Mouse (Mus musculus) limb, embryonic 14.5 days (tissue): ENCODE data around the gene Gm10840. TPM values are rescaled to one million over a fixed set of nuclear protein-coding genes. Genes with fewer than 3 reads are reported as not detected.

Experiments
- ATAC-seq: fragments of 200-750 bp; cut with Nextera tagmentation; 2 replicates; pipeline ENCODE4 v1.8.0; 2017; ENCODE audit warnings: low read depth, moderate number of reproducible peaks, moderate TSS enrichment; ENCODE audit not compliant: low FRiP score
- DNase-seq: peaks from one replicate; pipeline ENCODE4 v3.0.0-alpha.2; 2015; ENCODE audit warnings: low spot score
- H3K27ac ChIP-seq: fragments of 300-500 bp; sonication (generic); replicated peaks from 2 replicates; pipeline ENCODE4 v1.5.1; 2014; ENCODE audit warnings: low read depth, mild to moderate bottlenecking, low read length, moderate library complexity, mixed read lengths
- H3K27me3 ChIP-seq: fragments of 300-500 bp; sonication (generic); 2 replicates; pipeline ENCODE4 v1.6.1; 2014; ENCODE audit warnings: low read length, mixed read lengths; ENCODE audit not compliant: control insufficient read depth, insufficient read depth
- H3K36me3 ChIP-seq: fragments of 300-500 bp; sonication (generic); 2 replicates; pipeline ENCODE4 v1.6.1; 2014; ENCODE audit warnings: mild to moderate bottlenecking, low read length, moderate library complexity, mixed read lengths; ENCODE audit not compliant: control insufficient read depth, insufficient read depth
- H3K4me1 ChIP-seq: fragments of 300-500 bp; sonication (generic); 2 replicates; pipeline ENCODE4 v1.6.1; 2014; ENCODE audit warnings: antibody characterized with exemption, low read length, mixed read lengths; ENCODE audit not compliant: control insufficient read depth, insufficient read depth
- H3K4me2 ChIP-seq: fragments of 300-500 bp; sonication (generic); replicated peaks from 2 replicates; pipeline ENCODE4 v1.6.1; 2014; ENCODE audit warnings: low read depth, mild to moderate bottlenecking, low read length, moderate library complexity; ENCODE audit not compliant: severe bottlenecking
- H3K4me3 ChIP-seq: fragments of 300-500 bp; sonication (generic); replicated peaks from 2 replicates; pipeline ENCODE4 v1.5.1; 2014; ENCODE audit warnings: low read length
- H3K9ac ChIP-seq: fragments of 300-500 bp; sonication (generic); 2 replicates; pipeline ENCODE4 v1.6.1; 2014; ENCODE audit warnings: mild to moderate bottlenecking, low read depth, low read length, moderate library complexity; ENCODE audit not compliant: severe bottlenecking
- H3K9me3 ChIP-seq: fragments of 300-500 bp; sonication (generic); 2 replicates; pipeline ENCODE4 v1.6.1; 2016; ENCODE audit warnings: low read length; ENCODE audit not compliant: control insufficient read depth
- POLR2A ChIP-seq: fragments of 200-500 bp; IDR thresholded peaks from 2 replicates; pipeline ENCODE4 v1.8.0; 2012; ENCODE audit warnings: inconsistent platforms, mild to moderate bottlenecking, moderate library complexity, borderline replicate concordance; ENCODE audit not compliant: insufficient read depth, insufficient read length; ENCODE audit errors: extremely low read depth
- WGBS: fragments of 180-500 bp; shearing (Covaris S2); extraction: QIAGEN DNeasy Blood & Tissue Kit; methylation state at CpG from one replicate; pipeline ENCODE4 v1.1.7; 2014; 5-methylcytosine and 5-hydroxymethylcytosine counted together
- polyA plus RNA-seq, 2 experiments: library from polyadenylated mRNA; depleted of rRNA in 1 of 2; stranded (reverse) in 1 of 2; unstranded in 1 of 2; fragments of >200 nt; fragmentation: Nextera tagmentation in 1 of 2; extraction: Ambion mirVana in 1 of 2; gene quantifications; 2 replicates each; pipeline versions ENCODE4 v1.2.1 to v1.2.3; 2012 to 2014

Gene Gm10840
- polyA plus RNA-seq, 2 experiments, result not detected

DNA sequence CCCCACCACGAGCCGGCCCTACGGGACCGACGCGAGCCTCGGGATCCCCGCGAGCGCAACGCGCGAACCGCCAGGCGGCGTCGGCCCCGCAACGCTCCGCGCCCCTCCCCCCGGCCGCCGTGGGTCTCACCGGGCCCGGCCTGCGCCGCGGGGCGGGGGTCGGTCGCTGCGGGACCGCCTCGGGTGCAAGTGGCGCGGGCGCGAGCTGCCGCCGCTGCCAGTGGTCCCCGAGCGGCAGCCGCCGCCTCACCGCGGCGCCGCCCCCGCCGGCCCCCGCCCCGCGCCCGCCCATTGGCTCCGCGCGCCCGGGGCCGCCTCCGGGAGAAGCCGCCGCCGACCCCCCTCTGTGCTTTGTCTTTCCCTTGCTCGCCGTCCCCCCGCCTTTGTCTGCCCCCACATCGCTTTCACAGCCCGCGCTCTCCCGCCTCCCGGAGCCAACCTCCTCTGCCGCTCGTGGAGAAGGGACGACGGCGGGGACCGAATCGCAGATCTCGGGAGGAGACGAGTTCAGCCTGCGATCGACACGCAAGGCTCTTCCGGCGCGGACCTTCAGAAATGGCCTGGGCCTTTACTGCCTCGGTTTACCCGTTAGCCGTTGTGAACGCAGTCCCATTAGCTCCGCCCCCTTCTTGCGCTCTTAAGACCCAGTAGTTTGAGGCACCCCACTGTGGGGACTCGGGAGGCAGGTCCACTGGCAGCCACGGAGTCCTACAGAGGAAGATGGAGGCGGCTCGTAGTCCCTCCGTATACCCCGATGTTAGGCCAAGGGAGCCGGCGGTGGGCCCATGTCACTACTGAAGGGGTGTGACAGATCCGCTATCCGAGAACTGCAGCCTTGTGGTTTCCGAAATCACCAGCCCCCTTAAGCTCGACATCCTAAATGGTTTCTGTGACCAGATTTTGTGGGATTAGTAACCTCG, 469 bp upstream of the Gm10840 start:
- TF ChIP-seq POLR2A, result peak; percentile 52; the same call in 1 of the 2 replicates
- peaks cover 54% of the 10 kb centered on the region for H3K36me3 ChIP-seq
- under 1% methylated on average over 51 of the region's 106 CpGs for WGBS
- H3K4me2 ChIP-seq, result peak overlapping the region; percentile 62
- ATAC-seq, result peak; percentile 78
- H3K9me3 ChIP-seq, result no peaks in the 10 kb centered on the region
- H3K4me3 ChIP-seq, result peak overlapping the region; percentile 83
- H3K4me1 ChIP-seq, result peaks cover 21% of the 10 kb centered on the region
- H3K9ac ChIP-seq, result peak overlapping the region; percentile 95
- DNase-seq, result peak; percentile 81
- H3K27me3 ChIP-seq, result no peaks in the 10 kb centered on the region
- H3K27ac ChIP-seq, result peak overlapping the region; percentile 95

DNA sequence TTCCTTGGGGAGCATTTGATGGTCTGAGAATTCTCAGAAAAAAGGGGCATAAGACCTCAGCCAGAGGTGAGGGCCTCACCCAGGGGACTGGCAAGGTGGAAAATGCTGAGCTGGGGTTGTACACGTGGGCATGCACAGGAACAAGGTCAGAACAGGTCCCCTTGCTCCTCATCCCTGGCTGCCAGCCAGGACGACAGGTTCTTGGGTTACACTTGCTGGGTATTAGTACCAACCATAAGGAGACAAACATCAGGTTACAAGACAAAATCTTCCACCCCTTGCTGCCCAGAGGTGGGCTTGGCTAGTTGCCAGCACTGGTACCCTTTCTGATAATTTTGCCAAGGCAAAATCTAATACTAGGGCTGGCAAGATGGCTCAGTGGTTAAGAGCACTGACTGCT, 1.6 kb downstream of the Gm10840 start:
- no peak overlapping the region for H3K4me3 ChIP-seq
- H3K9me3 ChIP-seq, result no peaks in the 10 kb centered on the region
- 63% methylated on average over 2 of the region's 2 CpGs for WGBS
- H3K27me3 ChIP-seq, result no peaks in the 10 kb centered on the region
- ATAC-seq, result no peak
- H3K27ac ChIP-seq, result no peak overlapping the region
- H3K4me1 ChIP-seq, result peaks cover 21% of the 10 kb centered on the region
- DNase-seq, result no peak
- no peak overlapping the region for H3K9ac ChIP-seq
- TF ChIP-seq POLR2A, result no peak
- H3K4me2 ChIP-seq, result no peak overlapping the region
- peaks cover 54% of the 10 kb centered on the region for H3K36me3 ChIP-seq

- DNase-seq, result no peak
- TF ChIP-seq POLR2A, result no peak
- Histone ChIP-seq H3K9me3 (no peaks in the 10 kb centered on the region), H3K27ac (no peak overlapping the region), H3K4me1 (peaks cover 16% of the 10 kb centered on the region), H3K36me3 (peaks cover 51% of the 10 kb centered on the region), H3K9ac (no peak overlapping the region), H3K27me3 (no peaks in the 10 kb centered on the region), H3K4me3 (no peak overlapping the region), H3K4me2 (no peak overlapping the region)
- ATAC-seq, result no peak
- 77% methylated on average over 4 of the region's 4 CpGs for whole genome bisulfite sequencing
Observed at GRCm38 (mm10) chr11:106163546-106163945, 2.9 kb downstream of the Gm10840 start.

DNA sequence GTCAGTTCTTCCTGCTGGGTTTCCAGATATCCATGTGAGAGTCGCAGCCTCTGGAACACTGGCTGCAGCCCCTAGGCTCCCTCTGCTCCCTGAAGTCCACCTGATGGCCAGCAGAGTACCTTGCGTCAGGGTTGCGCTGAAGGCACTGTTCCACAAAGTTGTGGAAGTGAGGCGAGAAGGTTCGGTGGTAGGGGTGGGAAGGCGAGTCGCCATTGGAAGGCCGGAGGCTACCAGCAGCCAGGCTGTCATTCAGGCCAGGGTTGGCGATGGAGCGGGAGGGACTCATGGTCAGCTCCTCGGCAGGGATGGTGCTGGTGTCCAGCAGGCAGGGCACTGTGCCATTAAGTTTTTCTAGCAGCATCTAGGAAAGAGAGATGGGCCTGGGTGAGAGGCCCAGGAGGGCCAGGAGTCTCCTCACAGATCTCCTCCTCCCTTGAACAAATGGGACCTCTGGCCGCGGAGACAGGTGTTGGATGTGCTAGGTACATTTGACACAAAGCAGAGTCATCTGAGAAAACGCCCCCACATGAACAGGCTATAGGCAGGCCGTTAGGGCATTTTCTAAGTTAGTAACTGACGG, 4.0 kb downstream of the Gm10840 start:
- ATAC-seq, result no peak
- Histone ChIP-seq H3K4me2 (no peak overlapping the region), H3K9me3 (no peaks in the 10 kb centered on the region), H3K4me1 (peaks cover 12% of the 10 kb centered on the region), H3K9ac (no peak overlapping the region), H3K4me3 (no peak overlapping the region), H3K27me3 (no peaks in the 10 kb centered on the region), H3K36me3 (peaks cover 52% of the 10 kb centered on the region), H3K27ac (no peak overlapping the region)
- no peak for DNase-seq
- no peak for TF ChIP-seq POLR2A
- WGBS, result 89% methylated on average over 16 of the region's 16 CpGs

- ATAC-seq (no peak), DNase-seq (no peak)
- 85% methylated on average over 5 of the region's 5 CpGs for WGBS
- Histone ChIP-seq H3K4me3 (no peak overlapping the region), H3K9ac (no peak overlapping the region), H3K27ac (no peak overlapping the region), H3K9me3 (no peaks in the 10 kb centered on the region), H3K27me3 (no peaks in the 10 kb centered on the region), H3K36me3 (peaks cover 65% of the 10 kb centered on the region), H3K4me1 (no peaks in the 10 kb centered on the region), H3K4me2 (no peak overlapping the region)
- TF ChIP-seq POLR2A, result no peak
Observed at GRCm38 (mm10) chr11:106167435-106167834, 6.8 kb downstream of the Gm10840 start.
